Mouse (Mus musculus): ENCODE measurements around the gene Bdp1.

The Bdp1 gene

DNA sequence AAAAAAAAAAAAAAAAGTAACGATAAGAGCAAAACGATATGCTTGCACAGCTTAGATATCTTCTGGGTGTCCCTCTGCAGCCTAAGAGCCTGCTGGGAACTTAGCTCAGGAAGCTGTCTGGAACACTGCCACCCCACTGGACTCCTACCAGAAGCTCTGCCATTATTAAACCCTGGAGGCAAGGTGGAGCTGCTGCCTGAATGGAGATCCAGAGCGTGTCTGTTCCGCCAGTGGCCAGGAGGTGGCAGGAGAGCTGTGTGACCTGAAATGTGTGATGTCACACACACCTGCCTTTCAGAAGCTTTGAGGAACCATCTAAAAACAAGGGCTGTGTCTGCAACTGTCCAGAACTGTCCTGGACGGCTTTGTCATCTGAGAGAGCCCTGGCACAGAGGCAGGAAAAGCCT lies 102.1 kb downstream of the Bdp1 start:
- DNase-seq (ENCODE audit: low spot score in 2 of 2): peak; percentile 76 to 88

- DNase-seq (ENCODE audit: low spot score in 2 of 2): no peak
These were observed 104.8 kb downstream of the Bdp1 start for GRCm38 (mm10) chr13:99999078-99999477.

- DNase-seq (ENCODE audit: low spot score in 2 of 2): no peak
These were observed 105.8 kb downstream of the Bdp1 start for GRCm38 (mm10) chr13:99998099-99998498.

- DNase-seq (ENCODE audit: low spot score in 2 of 2): no peak
These were observed 114.3 kb downstream of the Bdp1 start for GRCm38 (mm10) chr13:99989592-99989991.

GRCm38 (mm10) chr13:99983320-99983719 lies 120.5 kb downstream of the Bdp1 start:
- DNase-seq (ENCODE audit: low spot score in 2 of 2): no peak

DNA sequence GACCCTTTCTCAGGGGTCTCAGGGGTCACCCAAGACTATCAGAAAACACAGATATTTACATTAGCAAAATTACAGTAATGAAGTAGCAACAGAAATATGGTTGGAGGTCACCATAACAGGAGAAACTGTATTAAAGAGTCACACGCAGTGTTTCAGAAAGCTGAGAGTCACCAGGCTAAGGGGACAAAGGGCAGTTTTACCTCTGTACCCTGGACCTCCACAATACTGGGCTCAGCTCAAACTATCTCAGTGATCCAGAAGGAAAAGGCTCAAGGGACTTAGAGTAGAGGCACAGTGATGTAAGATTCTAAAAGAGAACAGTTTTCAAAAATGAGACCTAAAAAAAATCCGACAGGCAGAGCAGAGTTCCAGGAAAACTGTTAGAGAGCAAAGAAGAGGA lies 124.5 kb downstream of the Bdp1 start:
- no peak for DNase-seq (ENCODE audit: low spot score in 2 of 2)

- DNase-seq (ENCODE audit: low spot score in 2 of 2): no peak
These were observed 133.8 kb downstream of the Bdp1 start for GRCm38 (mm10) chr13:99970089-99970488.
